Comparison of ENCODE assay signal across 7 mouse cellular contexts in genomic region chr13:95067854-95068253, GRCm38 (mm10).
DNase-seq lines count a peak whose midpoint lies in the region; TF ChIP-seq lines count a peak whose summit lies in the region.

No protein-coding gene starts in this region.

- H3K27me3 ChIP-seq in CH12.LX (replicated peaks): no peaks in the 10 kb centered on the region

- H3K4me2 ChIP-seq in CH12.LX (ENCODE audit: insufficient read depth, low read depth, poor library complexity, severe bottlenecking): no peak overlapping the region

- H3K4me1 ChIP-seq in CH12.LX (ENCODE audit: control insufficient read depth in 1 of 2, insufficient read depth in 2 of 2): peaks cover 2 to 3% of the 10 kb centered on the region in 2 experiments; a peak in 1 of 4 replicates

- H3K79me2 ChIP-seq in CH12.LX (replicated peaks; ENCODE audit: control insufficient read depth, extremely low read depth, insufficient read depth, poor library complexity, severe bottlenecking): no peaks in the 10 kb centered on the region

- H3K9me3 ChIP-seq in CH12.LX (replicated peaks; ENCODE audit: low read length): no peaks in the 10 kb centered on the region

- no peaks in the 10 kb centered on the region for H3K36me3 ChIP-seq in CH12.LX (replicated peaks in 1 of 2; ENCODE audit: control insufficient read depth in 1 of 2, insufficient read depth in 1 of 2, low read length in 1 of 2)

- no peak for TF ChIP-seq EP300 in CH12.LX (IDR thresholded peaks at IDR 0.05; ENCODE audit: low read length)

- peak; percentile 6 for DNase-seq in kidney, adult 18-20 months
- no peak for DNase-seq in kidney, adult 11 months
- DNase-seq in CH12.LX (ENCODE audit: extremely low read depth) (peak; percentile 74), WW6 (ENCODE audit: low read depth, low spot score) (peak; percentile 13)
- DNase-seq in kidney, postnatal 10 days: peak; percentile 62
- DNase-seq in spleen, adult 18-20 months: no peak
- no peak for DNase-seq in left cerebral cortex, adult 9 months (ENCODE audit: low spot score in 2 of 2)

- TF ChIP-seq CTCF in CH12.LX (conservative IDR thresholded peaks at IDR 0.05 in 1 of 2, IDR thresholded peaks at IDR 0.05 in 1 of 2; ENCODE audit: low read depth in 2 of 2, low read length in 2 of 2): peak; percentile 37 to 93; a peak in 3 of 4 replicates

- no peak for TF ChIP-seq POLR2A in CH12.LX (IDR thresholded peaks at IDR 0.05; ENCODE audit: low read depth, low read length)

- no peak overlapping the region for H3K4me3 ChIP-seq in CH12.LX (replicated peaks in 1 of 3; ENCODE audit: low read depth in 2 of 3, low read length in 2 of 3, poor library complexity in 1 of 3)

- peak; percentile 85 for TF ChIP-seq RAD21 in CH12.LX (IDR thresholded peaks at IDR 0.05; ENCODE audit: low read depth, low read length)

- no peak overlapping the region for H3K9ac ChIP-seq in CH12.LX (ENCODE audit: insufficient read depth, low read depth)

- dilution Hi-C loops in CH12.LX (cut with MboI; ENCODE audit: extremely low pct_ligation_motif_present, extremely low pct_unique_long_range_greater_than_20kb, low sequenced_read_pairs): no loop called here

- in situ Hi-C loops in CH12.LX (cut with MboI; ENCODE audit: low pct_ligation_motif_present, low pct_unique_long_range_greater_than_20kb, low sequenced_read_pairs): loop anchor here (25.0 kb wide), 1 partner anchor 219 kb away; no protein-coding TSS in a partner anchor

- H3K27ac ChIP-seq in CH12.LX (ENCODE audit: insufficient read depth, low read depth): no peak overlapping the region

TF ChIP-seq in CH12.LX, 34 proteins besides CTCF, POLR2A, EP300 and RAD21:
- TF ChIP-seq JUND (conservative IDR thresholded peaks at IDR 0.05; ENCODE audit: low read depth, low read length) (no peak), ELF1 (IDR thresholded peaks at IDR 0.05; ENCODE audit: low read depth, low read length) (no peak), HCFC1 (IDR thresholded peaks at IDR 0.05; ENCODE audit: low read depth, low read length) (no peak), TBP (conservative IDR thresholded peaks at IDR 0.05; ENCODE audit: low read depth, low read length) (no peak), ZMIZ1 (IDR thresholded peaks at IDR 0.05; ENCODE audit: low read depth, low read length) (no peak), KAT2A (IDR thresholded peaks at IDR 0.05; ENCODE audit: insufficient replicate concordance, low read length) (no peak), MAZ (IDR thresholded peaks at IDR 0.05; ENCODE audit: low read depth, low read length) (no peak), E2F4 (IDR thresholded peaks at IDR 0.05; ENCODE audit: insufficient replicate concordance, low read depth, low read length) (no peak), MXI1 (IDR thresholded peaks at IDR 0.05; ENCODE audit: low read depth, low read length) (no peak), TCF12 (IDR thresholded peaks at IDR 0.05; ENCODE audit: low read depth, low read length) (no peak), SMC3 (IDR thresholded peaks at IDR 0.05; ENCODE audit: low read depth, low read length) (peak; percentile 96), USF2 (conservative IDR thresholded peaks at IDR 0.05; ENCODE audit: low read depth, low read length) (no peak), NRF1 (IDR thresholded peaks at IDR 0.05; ENCODE audit: low read depth, low read length) (no peak), SIN3A (IDR thresholded peaks at IDR 0.05; ENCODE audit: low read length) (no peak), UBTF (IDR thresholded peaks at IDR 0.05; ENCODE audit: low read depth, low read length) (no peak), ZNF384 (IDR thresholded peaks at IDR 0.05; ENCODE audit: low read depth, low read length) (no peak), MAFK (IDR thresholded peaks at IDR 0.05; ENCODE audit: insufficient replicate concordance, low read length) (no peak), ZKSCAN1 (IDR thresholded peaks at IDR 0.05; ENCODE audit: borderline replicate concordance, low read depth, low read length) (no peak), BHLHE40 (IDR thresholded peaks at IDR 0.05; ENCODE audit: low read depth, low read length) (peak; percentile 57), MYC (IDR thresholded peaks at IDR 0.05; ENCODE audit: low read depth, low read length) (no peak), MEF2A (IDR thresholded peaks at IDR 0.05; ENCODE audit: borderline replicate concordance, low read depth, low read length) (no peak), JUN (IDR thresholded peaks at IDR 0.05; ENCODE audit: insufficient read depth, low read depth, low read length) (no peak), RCOR1 (conservative IDR thresholded peaks at IDR 0.05; ENCODE audit: low read depth, low read length) (no peak), ZC3H11A (IDR thresholded peaks at IDR 0.05; ENCODE audit: low read depth, low read length) (peak; percentile 83), NELFE (IDR thresholded peaks at IDR 0.05; ENCODE audit: low read depth, low read length) (peak; percentile 29; the same call in 1 of the 2 replicates), POLR2AphosphoS2 (IDR thresholded peaks at IDR 0.05; ENCODE audit: low read depth, low read length) (no peak), PAX5 (IDR thresholded peaks at IDR 0.05; ENCODE audit: low read length) (no peak), MAX (IDR thresholded peaks at IDR 0.05; ENCODE audit: low read length) (no peak), IRF4 (IDR thresholded peaks at IDR 0.05; ENCODE audit: low read depth, low read length) (peak; percentile 18; the same call in 1 of the 2 replicates), CHD2 (IDR thresholded peaks at IDR 0.05; ENCODE audit: low read length) (no peak), USF1 (IDR thresholded peaks at IDR 0.05; ENCODE audit: low read depth, low read length) (no peak)

Comparison
In these comparisons a context has a peak if more than half of its experiments do, and no peak if none do; other contexts are left out.
1. DNase-seq: peak in kidney, adult 18-20 months (single experiment), CH12.LX (single experiment), WW6 (single experiment) and kidney, postnatal 10 days (single experiment); none in kidney, adult 11 months (single experiment), spleen, adult 18-20 months (0 of 2) and left cerebral cortex, adult 9 months (0 of 2).